20 mouse cellular contexts compared by ENCODE assay signal in the genomic region with DNA sequence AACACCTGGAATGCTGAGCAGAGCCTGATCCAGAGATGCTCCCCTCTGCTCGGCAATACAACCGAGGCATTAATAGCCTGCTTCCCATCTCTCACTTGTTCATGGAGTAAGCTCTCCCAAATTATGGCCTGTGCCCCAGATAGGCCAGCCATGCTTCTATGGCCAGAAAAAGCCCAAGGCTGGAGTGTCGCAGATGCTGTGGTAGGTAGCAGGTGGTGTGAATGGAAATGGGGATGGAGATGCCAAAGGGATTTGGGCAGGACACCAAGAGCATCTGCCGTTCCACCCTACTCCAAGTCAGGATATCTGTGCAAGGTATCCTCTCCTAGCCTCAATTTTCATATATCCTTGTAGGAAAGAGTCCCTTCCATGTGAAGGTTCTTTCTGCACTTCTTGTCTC.
DNase-seq lines count a peak whose midpoint lies in the region; ATAC-seq and TF ChIP-seq lines count a peak whose summit lies in the region.
"Had no signal": no experiment of that assay in that cellular context is flagged by ENCODE, and none has a peak within 500 bp of the region (broad histone marks: within the 10 kb centered on the region; RNA-seq: fewer than 3 reads in every experiment).

No protein-coding gene starts in this region.

- no peak overlapping the region for H3K4me3 ChIP-seq in cerebellum, adult 2 months (replicated peaks; ENCODE audit: insufficient read depth, low read depth, low read length)
- H3K4me3 ChIP-seq: embryonic facial prominence, embryonic 12.5 days; forebrain, embryonic 15.5 days; heart, adult 2 months; heart, embryonic 15.5 days; hindbrain, embryonic 10.5 days had no signal

- H3K4me1 ChIP-seq in cerebellum, adult 2 months (ENCODE audit: control insufficient read depth, insufficient read depth, low read length): no peaks in the 10 kb centered on the region
- H3K4me1 ChIP-seq: embryonic facial prominence, embryonic 12.5 days; forebrain, embryonic 15.5 days; heart, embryonic 15.5 days; hindbrain, embryonic 10.5 days had no signal

- no peak overlapping the region for H3K27ac ChIP-seq in cerebellum, adult 2 months (ENCODE audit: insufficient read depth, low read length)
- H3K27ac ChIP-seq: embryonic facial prominence, embryonic 12.5 days; forebrain, embryonic 15.5 days; heart, adult 2 months; heart, embryonic 15.5 days; hindbrain, embryonic 10.5 days; hindbrain, embryonic 14.5 days had no signal

- no peak for TF ChIP-seq CTCF in cerebellum, adult 2 months (IDR thresholded peaks at IDR 0.05; ENCODE audit: borderline replicate concordance, insufficient read depth, low read depth, low read length)

- no peaks in the 10 kb centered on the region for H3K27me3 ChIP-seq in cerebellum, adult 2 months (ENCODE audit: control insufficient read depth, insufficient read depth, low read length)
- H3K27me3 ChIP-seq: embryonic facial prominence, embryonic 12.5 days; forebrain, embryonic 15.5 days; heart, embryonic 15.5 days had no signal

- DNase-seq in cerebellum, postnatal 4 days (ENCODE audit: low spot score in 2 of 2): no peak
- DNase-seq in brain, adult 2 months (ENCODE audit: low read depth, low spot score): peak; percentile 70
- peak; percentile 10 to 36 for DNase-seq in cerebellum, adult 2 months
- DNase-seq in cerebellum, postnatal 10 days: peak; percentile 71 to 73
- DNase-seq in adipocyte (ENCODE audit: low spot score): no peak
- no peak for DNase-seq in adrenal gland, adult 2 months
- DNase-seq: adrenal gland, adult 8-10 months; B cell, adult 2 months; gastrocnemius, postnatal 14 days; heart, adult 2 months; kidney, adult 8-10 months had no signal

- peak; percentile 68 for ATAC-seq in cerebellum, adult (ENCODE audit: insufficient number of reproducible peaks, low FRiP score, low TSS enrichment)
- no peak for ATAC-seq in inflammation-experienced regulatory T-cells, adult 6 months
- ATAC-seq: CD4-positive, CD25-positive, alpha-beta regulatory T cell, adult 4 months; forebrain, embryonic 15.5 days; intestine, embryonic 16.5 days had no signal

- 26% methylated on average over 4 of the region's 4 CpGs for WGBS in cerebellum, adult 2 months

- no peak for TF ChIP-seq POLR2A in cerebellum, adult 2 months (IDR thresholded peaks at IDR 0.05; ENCODE audit: borderline replicate concordance, insufficient read depth, low read length)

Comparison
In these comparisons a context has a peak if more than half of its experiments do, and no peak if none do; other contexts are left out.
1. DNase-seq: peak in brain, adult 2 months (single experiment), cerebellum, adult 2 months (2 of 2) and cerebellum, postnatal 10 days (2 of 2); none in cerebellum, postnatal 4 days (0 of 2), adipocyte (single experiment) and adrenal gland, adult 2 months (single experiment).